Mouse (Mus musculus) kidney, postnatal 36 days (tissue): ENCODE data around the gene Dnajc4.

Experiments used
- DNase-seq, 2 experiments: peaks; one replicate each; pipeline ENCODE4 v3.0.0; 2021 to 2022; ENCODE audit warnings: mixed read lengths in 2 of 2

Gene Dnajc4

GRCm38 (mm10) chr19:6947742-6948141, 44.6 kb downstream of the Dnajc4 start:
- DNase-seq = no peak

- no peak for DNase-seq
Measured at GRCm38 (mm10) chr19:6943709-6944108, 48.7 kb downstream of the Dnajc4 start.

- no peak for DNase-seq
Measured at GRCm38 (mm10) chr19:6942764-6943163, 49.6 kb downstream of the Dnajc4 start.

GRCm38 (mm10) chr19:6942249-6942691, 50.1 kb downstream of the Dnajc4 start, which contains the start of gene Gpr137:
Gene Gpr137, minus strand, starts transcription at chr19:6942480.
- DNase-seq = peak; percentile 98 to 99

- peak; percentile 94 to 97 for DNase-seq
Measured at GRCm38 (mm10) chr19:6941372-6942248, 50.8 kb downstream of the Dnajc4 start, which contains the start of gene Bad. Gene Bad, plus strand, starts transcription at chr19:6941861.

GRCm38 (mm10) chr19:6940396-6941351, 51.7 kb downstream of the Dnajc4 start:
- DNase-seq = peak in 1 of 2 experiments; percentile 24

- DNase-seq = no peak
Measured at GRCm38 (mm10) chr19:6939106-6940002, 53.0 kb downstream of the Dnajc4 start.
